Mouse (Mus musculus) lung, postnatal 0 days (tissue): ENCODE results near the gene Ctnna3. TPM values are rescaled to one million over a fixed set of nuclear protein-coding genes. Genes with fewer than 3 reads are reported as not detected.

Experiments
- ATAC-seq: fragments of 200-750 bp; cut with Nextera tagmentation; 2 replicates; pipeline ENCODE4 v1.8.0; 2017; ENCODE audit warnings: moderate library complexity
- DNase-seq: peaks from one replicate; pipeline ENCODE4 v3.0.0-alpha.2; 2016; ENCODE audit warnings: low spot score
- H3K27ac ChIP-seq: fragments of 300-500 bp; sonication (generic); 2 replicates; pipeline ENCODE4 v1.5.1; 2014; ENCODE audit warnings: antibody characterized with exemption, mild to moderate bottlenecking, low read length, mixed read lengths
- H3K27me3 ChIP-seq: fragments of 300-500 bp; sonication (generic); replicated peaks from 2 replicates; pipeline ENCODE4 v1.6.1; 2014; ENCODE audit warnings: low read length, mixed read lengths; ENCODE audit not compliant: insufficient read depth
- H3K36me3 ChIP-seq: fragments of 300-500 bp; sonication (generic); 2 replicates; pipeline ENCODE4 v1.6.1; 2014; ENCODE audit warnings: low read length, mixed read lengths; ENCODE audit not compliant: insufficient read depth
- H3K4me1 ChIP-seq: fragments of 300-500 bp; sonication (generic); 2 replicates; pipeline ENCODE4 v1.6.1; 2014; ENCODE audit warnings: antibody characterized with exemption, low read depth, low read length, mixed read lengths; ENCODE audit not compliant: insufficient read depth
- H3K4me2 ChIP-seq: fragments of 300-500 bp; sonication (generic); replicated peaks from 2 replicates; pipeline ENCODE4 v1.6.1; 2014; ENCODE audit warnings: low read depth, mild to moderate bottlenecking, low read length, moderate library complexity, mixed read lengths
- H3K4me3 ChIP-seq: fragments of 300-500 bp; sonication (generic); 2 replicates; pipeline ENCODE4 v1.5.1; 2014; ENCODE audit warnings: low read depth, low read length
- H3K9ac ChIP-seq: fragments of 300-500 bp; sonication (generic); replicated peaks from 2 replicates; pipeline ENCODE4 v1.6.1; 2014; ENCODE audit warnings: low read depth, mild to moderate bottlenecking
- H3K9me3 ChIP-seq: fragments of 300-500 bp; sonication (generic); 2 replicates; pipeline ENCODE4 v1.6.1; 2016; ENCODE audit warnings: low read length, mixed read lengths
- CTCF ChIP-seq: IDR thresholded peaks from 2 replicates; pipeline ENCODE4 v1.5.1; 2016; ENCODE audit warnings: antibody characterized with exemption, mild to moderate bottlenecking
- EP300 ChIP-seq: IDR thresholded peaks from 2 replicates; pipeline ENCODE4 v1.6.1; 2016; ENCODE audit warnings: antibody characterized with exemption, mild to moderate bottlenecking, control low read depth
- WGBS: fragments of 180-500 bp; shearing (Covaris S2); extraction: QIAGEN DNeasy Blood & Tissue Kit; methylation state at CpG from one replicate; pipeline ENCODE4 v1.1.7; 2014; 5-methylcytosine and 5-hydroxymethylcytosine counted together
- polyA plus RNA-seq: library from polyadenylated mRNA; unstranded; fragments of >200 nt; fragmentation: Nextera tagmentation; extraction: Ambion mirVana; gene quantifications from 2 replicates; pipeline ENCODE4 v1.2.1, GENCODE M21; 2015

Ctnna3 gene
- polyA plus RNA-seq, 1 experiment from 2014 or later: 0.19 TPM

GRCm38 (mm10) chr10:64748651-64749050 lies 1318.8 kb downstream of the Ctnna3 start:
- no peak overlapping the region for H3K9ac ChIP-seq
- no peaks in the 10 kb centered on the region for H3K4me1 ChIP-seq
- no peaks in the 10 kb centered on the region for H3K36me3 ChIP-seq
- H3K4me2 ChIP-seq: no peak overlapping the region
- no peak overlapping the region for H3K4me3 ChIP-seq
- H3K9me3 ChIP-seq: no peaks in the 10 kb centered on the region
- no peak overlapping the region for H3K27ac ChIP-seq
- ATAC-seq (no peak), DNase-seq (no peak)
- no peaks in the 10 kb centered on the region for H3K27me3 ChIP-seq
- no peak for TF ChIP-seq CTCF
- no peak for TF ChIP-seq EP300

DNA sequence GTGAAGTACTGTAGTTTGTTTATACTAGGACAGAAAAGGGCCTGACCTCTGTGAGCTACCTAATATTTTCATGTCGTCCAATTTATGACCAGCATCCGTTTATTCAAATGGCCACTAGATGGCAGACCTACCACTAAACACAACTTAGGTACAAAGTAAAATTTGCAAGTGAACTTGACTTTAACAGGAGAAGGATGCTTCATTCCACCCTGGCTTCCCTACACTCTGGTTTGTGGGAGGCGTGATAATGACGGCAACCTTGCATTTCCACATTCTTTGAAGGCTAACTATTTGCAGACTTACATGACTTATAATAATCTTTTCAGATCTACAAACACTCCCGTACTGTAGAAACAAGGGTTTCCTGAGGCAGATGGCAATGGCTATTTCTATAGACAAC lies 1320.9 kb downstream of the Ctnna3 start:
- H3K36me3 ChIP-seq: no peaks in the 10 kb centered on the region
- DNase-seq (peak; percentile 46), ATAC-seq (no peak)
- H3K27ac ChIP-seq: no peak overlapping the region
- H3K4me1 ChIP-seq: no peaks in the 10 kb centered on the region
- no peak overlapping the region for H3K4me2 ChIP-seq
- 26% methylated on average over 5 of the region's 5 CpGs for WGBS
- TF ChIP-seq EP300: no peak
- peak; percentile 67 for TF ChIP-seq CTCF
- H3K4me3 ChIP-seq: no peak overlapping the region
- H3K9ac ChIP-seq: no peak overlapping the region
- H3K27me3 ChIP-seq: no peaks in the 10 kb centered on the region
- no peaks in the 10 kb centered on the region for H3K9me3 ChIP-seq

DNA sequence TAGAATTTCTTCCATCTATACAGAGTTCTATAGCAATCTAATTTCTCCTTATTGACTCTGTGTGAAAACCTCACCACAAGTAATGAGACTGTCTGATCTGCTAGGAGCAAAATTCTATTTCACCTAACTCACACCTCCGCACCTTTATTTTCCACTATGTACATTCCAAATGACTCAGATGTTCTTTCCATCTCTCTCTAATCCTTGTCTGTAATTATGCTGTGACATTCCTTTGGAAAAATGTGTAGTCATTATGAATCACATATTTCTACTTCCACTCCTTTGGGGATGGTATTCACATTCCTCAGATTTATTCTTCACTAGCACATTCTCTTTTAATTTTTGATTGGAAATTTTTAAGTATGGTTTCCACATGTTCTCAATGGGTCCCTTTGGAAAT lies 1406.4 kb downstream of the Ctnna3 start:
- Histone ChIP-seq H3K4me1 (no peaks in the 10 kb centered on the region), H3K9ac (no peak overlapping the region), H3K27ac (no peak overlapping the region), H3K36me3 (no peaks in the 10 kb centered on the region), H3K4me3 (no peak overlapping the region), H3K9me3 (no peaks in the 10 kb centered on the region), H3K27me3 (no peaks in the 10 kb centered on the region), H3K4me2 (no peak overlapping the region)
- TF ChIP-seq CTCF (no peak), EP300 (no peak)
- ATAC-seq: no peak
- 85% methylated on average over 1 of the region's 1 CpGs for WGBS
- DNase-seq: no peak

DNA sequence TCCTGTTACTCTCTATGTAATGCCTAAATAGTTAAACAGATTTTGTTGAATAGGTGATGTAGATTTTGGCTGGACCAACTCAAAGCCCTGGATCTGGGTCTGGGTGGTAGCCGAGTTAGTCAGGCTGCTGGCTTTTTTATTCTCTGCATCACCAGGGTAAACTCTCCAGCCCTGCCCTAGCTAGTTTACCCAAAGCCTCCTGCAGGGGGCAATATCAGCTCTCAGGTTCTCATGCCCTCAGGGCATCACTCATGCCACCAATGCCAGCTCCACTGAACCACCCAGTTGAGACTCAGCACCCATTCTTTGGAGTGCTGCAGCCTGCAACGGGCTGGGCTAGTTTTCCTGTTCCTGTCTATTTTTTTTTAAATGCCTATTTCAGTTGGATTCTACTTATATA lies 1431.5 kb downstream of the Ctnna3 start:
- no peak overlapping the region for H3K4me2 ChIP-seq
- no peak overlapping the region for H3K9ac ChIP-seq
- H3K4me1 ChIP-seq: no peaks in the 10 kb centered on the region
- DNase-seq (no peak), ATAC-seq (no peak)
- no peaks in the 10 kb centered on the region for H3K9me3 ChIP-seq
- H3K27ac ChIP-seq: no peak overlapping the region
- no peak for TF ChIP-seq EP300
- TF ChIP-seq CTCF: no peak
- 73% methylated on average over 2 of the region's 2 CpGs for WGBS
- no peaks in the 10 kb centered on the region for H3K36me3 ChIP-seq
- no peaks in the 10 kb centered on the region for H3K27me3 ChIP-seq
- no peak overlapping the region for H3K4me3 ChIP-seq

GRCm38 (mm10) chr10:64870888-64871287 lies 1441.0 kb downstream of the Ctnna3 start:
- H3K9ac ChIP-seq: no peak overlapping the region
- DNase-seq: no peak
- TF ChIP-seq EP300: no peak
- TF ChIP-seq CTCF: no peak
- 59% methylated on average over 3 of the region's 3 CpGs for WGBS
- no peaks in the 10 kb centered on the region for H3K27me3 ChIP-seq
- no peak overlapping the region for H3K27ac ChIP-seq
- no peak overlapping the region for H3K4me2 ChIP-seq
- H3K4me1 ChIP-seq: no peaks in the 10 kb centered on the region
- H3K9me3 ChIP-seq: no peaks in the 10 kb centered on the region
- H3K36me3 ChIP-seq: no peaks in the 10 kb centered on the region
- no peak for ATAC-seq
- H3K4me3 ChIP-seq: no peak overlapping the region

DNA sequence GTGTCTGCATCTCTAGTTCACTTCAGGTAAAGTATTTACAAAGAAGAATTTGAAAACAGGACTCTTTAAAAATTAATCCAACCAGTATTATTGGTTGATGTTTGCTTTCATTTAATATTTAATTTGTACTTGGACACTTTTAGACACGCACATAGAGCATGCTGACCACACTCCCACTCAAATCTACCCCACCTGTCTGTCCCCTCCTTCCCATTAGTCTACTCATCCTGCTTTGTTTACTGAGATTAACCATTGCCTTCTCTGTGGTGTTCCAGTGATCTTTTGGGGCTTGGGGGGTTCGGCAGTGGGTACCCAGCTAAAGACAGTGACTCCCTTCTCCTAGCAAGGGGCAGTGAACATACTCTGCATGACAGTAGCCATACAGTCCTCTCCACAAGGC lies 1446.6 kb downstream of the Ctnna3 start:
- H3K4me2 ChIP-seq: no peak overlapping the region
- no peaks in the 10 kb centered on the region for H3K9me3 ChIP-seq
- no peaks in the 10 kb centered on the region for H3K36me3 ChIP-seq
- TF ChIP-seq EP300: no peak
- no peak for TF ChIP-seq CTCF
- no peak overlapping the region for H3K9ac ChIP-seq
- no peak for DNase-seq
- H3K4me1 ChIP-seq: no peaks in the 10 kb centered on the region
- ATAC-seq: no peak
- WGBS: 43% methylated on average over 2 of the region's 2 CpGs
- no peak overlapping the region for H3K27ac ChIP-seq
- H3K4me3 ChIP-seq: no peak overlapping the region
- H3K27me3 ChIP-seq: no peaks in the 10 kb centered on the region

DNA sequence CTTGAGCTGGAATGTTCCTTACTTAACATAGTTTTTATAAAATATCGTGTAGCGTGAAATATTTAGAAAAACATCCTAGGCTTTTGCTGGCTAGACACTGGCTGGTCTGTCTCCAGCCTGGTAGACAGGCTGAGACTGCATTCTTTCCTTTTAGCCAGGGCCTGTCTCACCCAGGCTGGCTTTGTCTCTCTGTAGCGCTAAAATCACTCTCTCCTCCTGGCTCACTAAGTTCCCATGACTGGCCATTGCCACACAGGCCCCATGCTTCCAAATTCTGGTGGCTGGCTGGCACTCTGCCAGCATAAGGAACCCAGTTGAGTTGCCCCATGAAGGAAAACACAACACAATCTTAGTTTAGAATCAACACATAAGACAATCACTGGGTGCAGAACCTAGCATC lies 1450.0 kb downstream of the Ctnna3 start:
- Histone ChIP-seq H3K9me3 (no peaks in the 10 kb centered on the region), H3K9ac (no peak overlapping the region), H3K27me3 (no peaks in the 10 kb centered on the region), H3K4me2 (no peak overlapping the region), H3K27ac (no peak overlapping the region), H3K4me1 (no peaks in the 10 kb centered on the region), H3K36me3 (no peaks in the 10 kb centered on the region), H3K4me3 (no peak overlapping the region)
- TF ChIP-seq CTCF (no peak), EP300 (no peak)
- DNase-seq (no peak), ATAC-seq (no peak)
- WGBS: 80% methylated on average over 3 of the region's 3 CpGs
